Mouse (Mus musculus): ENCODE measurements around the gene Gm20826. TPM values are rescaled to one million over a fixed set of nuclear protein-coding genes. Genes with fewer than 3 reads are reported as not detected.

Gene Gm20826
- not detected in 2 replicates for polyA plus RNA-seq (2012)

DNA sequence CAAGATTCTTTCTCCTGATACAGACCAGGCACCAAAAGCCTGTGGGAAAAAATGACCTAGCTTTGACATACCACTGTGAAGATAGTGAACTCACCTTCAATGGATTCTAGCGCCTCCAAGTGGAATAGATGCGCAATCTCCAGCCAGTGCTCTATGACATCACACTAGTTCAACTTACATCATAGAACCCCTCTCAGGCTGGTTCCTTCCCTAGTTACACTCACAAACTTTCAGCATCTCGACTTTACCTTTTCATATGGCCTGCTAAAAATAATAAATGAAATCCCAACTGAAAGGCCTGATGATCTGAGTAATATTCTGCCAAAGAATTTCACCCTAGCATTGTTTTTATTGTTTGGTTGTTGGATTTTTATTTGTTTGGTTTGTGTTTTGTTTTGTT, at the start of gene Gm20826:
Gene Gm20826, minus strand, starts transcription at position 101 of the 400 bp plus-strand sequence.

Other genes with a start within 250 kb of the Gm20826 start
- not detected in 2 replicates for gene Gm21788, start 233.5 kb downstream of the Gm20826 start, polyA plus RNA-seq (2012)
- not detected in 2 replicates for gene Gm28576, start 84.5 kb upstream of the Gm20826 start, polyA plus RNA-seq (2012)